8 mouse cellular contexts compared by ENCODE assay signal in the genomic region with DNA sequence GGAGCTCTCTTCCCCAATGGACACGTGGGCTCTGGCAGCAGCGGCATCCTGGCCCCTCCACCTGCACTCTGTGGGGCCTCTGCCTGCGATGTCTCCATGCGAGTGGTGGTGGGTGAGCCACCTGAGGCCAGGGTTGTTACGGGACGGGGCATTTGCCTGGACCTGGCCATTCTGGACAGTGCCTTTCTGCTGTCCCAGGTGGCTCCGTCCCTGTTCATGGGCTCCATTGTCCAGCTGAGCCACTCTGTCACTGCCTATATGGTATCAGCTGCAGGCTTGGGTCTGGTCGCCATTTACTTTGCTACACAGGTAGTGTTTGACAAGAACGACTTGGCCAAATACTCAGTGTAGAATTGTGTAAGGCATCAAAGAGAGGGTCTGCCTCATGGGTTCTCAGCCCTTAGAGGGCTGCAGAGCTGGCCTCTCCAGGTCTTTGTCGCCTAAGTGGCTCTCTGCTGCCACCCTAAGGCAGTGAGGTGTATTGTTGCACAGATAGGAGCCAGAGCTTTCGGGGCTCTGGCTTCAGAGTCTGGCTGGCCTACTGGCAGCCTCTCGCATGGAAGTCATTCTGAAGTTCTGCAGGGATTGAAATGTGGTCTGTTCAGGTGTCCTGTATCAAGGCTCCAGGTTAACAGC. TPM values are rescaled to one million over a fixed set of nuclear protein-coding genes. Genes with fewer than 3 reads are reported as not detected.
DNase-seq lines count a peak whose midpoint lies in the region; ATAC-seq lines count a peak whose summit lies in the region.

No protein-coding gene starts in this region.

- ATAC-seq in inflammation-experienced regulatory T-cells, adult 6 months: peak; percentile 74
- ATAC-seq in megakaryocyte, adult 5-6 weeks (ENCODE audit: poor library complexity, severe bottlenecking): peak; percentile 87
- no peak; the same call in 1 of the 2 replicates for ATAC-seq in monocyte, adult 5-6 weeks (replicated peaks; ENCODE audit: insufficient number of reproducible peaks, low FRiP score, low TSS enrichment, poor library complexity, severe bottlenecking)

- DNase-seq in R1 (ENCODE audit: low read depth, low spot score): peak; percentile 79
- peak; percentile 69 for DNase-seq in cerebellum, adult 8-10 months
- peak; percentile 17 to 67 for DNase-seq in frontal cortex, postnatal 14 days (ENCODE audit: low spot score in 2 of 2)
- peak; percentile 23 to 75 for DNase-seq in left cerebral cortex, adult 9 months (ENCODE audit: low spot score in 2 of 2)
- peak; percentile 70 for DNase-seq in right cerebral cortex, postnatal 4 days

RNA-seq across cellular contexts. Expression of a gene that starts 18.7 kb away (rescaled TPM):
- polyA plus RNA-seq in inflammation-experienced regulatory T-cells, adult 6 months (2017; shearing (Covaris generic)): not detected
- total RNA-seq in megakaryocyte, adult 5-6 weeks (2015): 0.16 and 0.46 TPM in 2 replicates
- total RNA-seq in megakaryocyte, adult 5-6 weeks (2017): 0.33 TPM in 1 of 2 replicates, not detected in the other
- total RNA-seq in monocyte, adult 5-6 weeks (2017): not detected in 3 replicates

RNA-seq across cellular contexts. Expression of a gene that starts 25.9 kb away (rescaled TPM):
- 10 to 100 TPM; 50.1 to 81.8 (median 79.3) TPM for polyA plus RNA-seq in inflammation-experienced regulatory T-cells, adult 6 months (2017; shearing (Covaris generic))
- 90.6 and 94.3 TPM in 2 replicates for total RNA-seq in megakaryocyte, adult 5-6 weeks (2015)
- 53.1 and 63.6 TPM in 2 replicates for total RNA-seq in megakaryocyte, adult 5-6 weeks (2017)
- total RNA-seq in monocyte, adult 5-6 weeks (2017): 94.2 to 198 TPM (median 109 TPM) in 3 replicates
